Mouse (Mus musculus) gastrocnemius, adult 2 months (tissue): ENCODE data around the gene 4930568D16Rik. TPM values are rescaled to one million over a fixed set of nuclear protein-coding genes. Genes with fewer than 3 reads are reported as not detected.

Experiments used
- DNase-seq: peaks from one replicate; pipeline ENCODE4 v3.0.0; 2022
- H3K27ac ChIP-seq: fragments of 200-600 bp; 2 replicates; pipeline ENCODE4 v1.8.1; 2022; ENCODE audit warnings: mild to moderate bottlenecking
- H3K4me3 ChIP-seq: fragments of 200-600 bp; 2 replicates; pipeline ENCODE4 v1.8.1; 2022; ENCODE audit warnings: mild to moderate bottlenecking, moderate library complexity
- CTCF ChIP-seq: fragments of 200-600 bp; IDR thresholded peaks from 2 replicates; pipeline ENCODE4 v1.8.1; 2022; ENCODE audit warnings: antibody characterized with exemption, mild to moderate bottlenecking, moderate library complexity
- intact Hi-C: fragments of 180-260 bp; cut with DNase I; formaldehyde crosslinking; loops from one replicate; pipeline ENCODE4 v1.15.1; 2025
- total RNA-seq, 2 experiments: library from RNA; stranded (reverse); gene quantifications; 2 replicates each; pipeline ENCODE4 v1.2.3; 2021

The 4930568D16Rik gene
- total RNA-seq, 2 experiments from 2014 or later, result not detected

GRCm38 (mm10) chr2:35397590-35398173 is 30.2 kb upstream of the 4930568D16Rik start:
- intact Hi-C loops, result loop anchor here (1.0 to 2.0 kb wide), 2 partner anchors 49 to 99 kb away; no protein-coding TSS in a partner anchor
- DNase-seq, result peak; percentile 72
- Histone ChIP-seq H3K4me3 (peak overlapping the region; percentile 34; the same call in 1 of the 2 replicates), H3K27ac (peak overlapping the region; percentile 52; the same call in 1 of the 2 replicates)
- no peak; the same call in 1 of the 2 replicates for TF ChIP-seq CTCF

DNA sequence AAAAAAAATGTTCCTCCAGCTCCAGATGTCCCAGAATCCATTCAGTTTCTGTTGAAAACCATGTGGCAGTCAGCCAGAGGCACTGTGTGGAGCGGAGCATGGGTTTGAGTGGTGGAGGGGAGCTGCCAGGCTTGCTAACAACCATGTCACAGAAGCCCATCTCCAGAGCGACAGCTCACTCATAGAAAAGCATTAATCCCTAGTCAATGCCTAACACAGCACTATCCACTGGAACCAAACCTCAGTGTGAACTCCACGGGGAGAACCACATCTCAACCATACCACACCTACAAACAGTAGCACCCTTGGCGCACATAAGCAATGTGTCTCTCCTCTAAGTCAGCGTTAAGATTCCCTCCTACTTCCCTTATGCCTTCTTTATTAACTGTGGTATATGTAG is 29.6 kb upstream of the 4930568D16Rik start, which contains the start of gene 4930402F06Rik:
Gene 4930402F06Rik (minus strand): TSS at position 80 of the 400 bp plus-strand sequence.
- no peak for TF ChIP-seq CTCF
- H3K27ac ChIP-seq, result peak within 1 kb of the TSS; percentile 52; the same call in 1 of the 2 replicates

DNA sequence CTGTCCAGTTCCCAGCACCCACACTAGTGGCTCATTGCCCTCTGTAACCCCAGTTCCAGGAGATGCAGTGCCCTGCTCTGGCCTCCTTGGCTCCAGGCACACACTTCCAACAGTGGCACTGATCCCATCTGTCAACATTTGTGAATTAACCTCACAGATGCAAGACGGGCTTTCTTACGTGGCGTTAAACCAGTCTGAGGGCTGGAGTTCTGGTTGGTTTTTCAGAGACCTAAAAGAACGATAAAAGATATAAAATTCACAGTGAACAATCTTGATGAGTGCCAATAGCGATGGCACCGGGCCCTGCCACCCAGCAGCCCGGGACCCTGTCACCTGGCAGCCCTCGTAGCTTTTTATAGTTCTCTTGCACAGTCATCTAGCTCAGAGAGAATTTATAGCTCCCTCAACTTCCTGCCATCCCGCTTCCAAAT is 17.9 kb upstream of the 4930568D16Rik start:
- no peak for TF ChIP-seq CTCF
- intact Hi-C loops, result no loop called here
- DNase-seq, result peak; percentile 79
- H3K4me3 ChIP-seq, result peak overlapping the region; percentile 37
- peak overlapping the region; percentile 78 for H3K27ac ChIP-seq

More for the DNA sequence above, 29.6 kb upstream of the 4930568D16Rik start, which contains the start of gene 4930402F06Rik:
- peak within 1 kb of the TSS; percentile 34; the same call in 1 of the 2 replicates for H3K4me3 ChIP-seq
- DNase-seq, result no peak
- intact Hi-C loops, result loop anchor here (1.0 to 2.0 kb wide), 2 partner anchors 48 to 99 kb away; no protein-coding TSS in a partner anchor

GRCm38 (mm10) chr2:35379306-35379705 is 11.8 kb upstream of the 4930568D16Rik start:
- no peak overlapping the region for H3K27ac ChIP-seq
- DNase-seq, result no peak
- no peak overlapping the region for H3K4me3 ChIP-seq
- TF ChIP-seq CTCF, result no peak
- intact Hi-C loops, result no loop called here

GRCm38 (mm10) chr2:35377600-35377999 is 10.1 kb upstream of the 4930568D16Rik start:
- no peak for TF ChIP-seq CTCF
- intact Hi-C loops, result no loop called here
- no peak overlapping the region for H3K27ac ChIP-seq
- no peak for DNase-seq
- no peak overlapping the region for H3K4me3 ChIP-seq

GRCm38 (mm10) chr2:35373003-35373402 is 5.5 kb upstream of the 4930568D16Rik start:
- no peak overlapping the region for H3K27ac ChIP-seq
- DNase-seq, result no peak
- peak; percentile 63 for TF ChIP-seq CTCF
- intact Hi-C loops, result no loop called here
- H3K4me3 ChIP-seq, result no peak overlapping the region

DNA sequence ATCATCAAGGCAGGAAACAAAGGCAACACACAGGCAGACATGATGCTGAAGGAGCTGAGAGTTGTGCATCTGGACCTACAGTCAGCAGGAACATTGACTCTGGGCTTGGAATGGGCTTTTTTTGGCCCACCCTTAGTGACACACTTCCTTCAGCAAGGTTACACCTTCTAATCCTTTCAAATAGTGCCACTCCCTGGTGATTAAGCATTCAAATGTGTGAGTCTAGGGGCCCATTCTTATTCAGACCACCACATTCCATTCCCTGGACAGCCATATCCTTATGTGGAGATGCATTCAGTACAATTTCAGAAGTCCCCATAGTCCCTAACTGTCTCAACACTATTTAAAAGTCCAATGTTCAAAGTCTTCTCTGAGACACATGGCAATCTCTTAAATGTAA is 3.2 kb upstream of the 4930568D16Rik start:
- DNase-seq, result no peak
- no peak overlapping the region for H3K27ac ChIP-seq
- no peak for TF ChIP-seq CTCF
- intact Hi-C loops, result no loop called here
- H3K4me3 ChIP-seq, result no peak overlapping the region

DNA sequence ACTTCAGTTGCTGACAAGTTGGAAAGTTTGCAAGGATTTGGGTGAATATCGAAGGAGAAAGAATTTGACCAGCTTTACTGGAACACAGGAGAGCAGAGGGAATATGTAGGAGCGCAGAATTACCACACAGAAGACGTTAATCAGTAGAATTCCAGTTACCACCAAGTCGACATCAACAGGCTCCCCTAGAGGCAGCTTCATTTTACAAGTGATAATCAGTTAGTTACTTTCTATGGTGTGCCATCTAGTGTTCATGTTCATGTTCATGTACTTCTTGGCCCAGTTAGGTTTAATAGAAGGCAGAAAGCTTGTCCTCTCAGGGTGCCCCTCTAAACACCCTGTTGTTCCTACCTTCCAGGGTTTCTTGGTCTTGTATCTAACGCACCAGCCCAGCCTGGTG is 18.3 kb downstream of the 4930568D16Rik start:
- no peak overlapping the region for H3K4me3 ChIP-seq
- intact Hi-C loops, result loop anchor here (1.0 to 2.0 kb wide), 2 partner anchors 48 to 51 kb away; partner anchors contain the start of gene 4930402F06Rik
- peak; percentile 75 for TF ChIP-seq CTCF
- H3K27ac ChIP-seq, result no peak overlapping the region
- DNase-seq, result no peak

GRCm38 (mm10) chr2:35345984-35346383 is 21.5 kb downstream of the 4930568D16Rik start:
- intact Hi-C loops, result no loop called here
- TF ChIP-seq CTCF, result no peak
- DNase-seq, result no peak
- Histone ChIP-seq H3K4me3 (no peak overlapping the region), H3K27ac (no peak overlapping the region)

DNA sequence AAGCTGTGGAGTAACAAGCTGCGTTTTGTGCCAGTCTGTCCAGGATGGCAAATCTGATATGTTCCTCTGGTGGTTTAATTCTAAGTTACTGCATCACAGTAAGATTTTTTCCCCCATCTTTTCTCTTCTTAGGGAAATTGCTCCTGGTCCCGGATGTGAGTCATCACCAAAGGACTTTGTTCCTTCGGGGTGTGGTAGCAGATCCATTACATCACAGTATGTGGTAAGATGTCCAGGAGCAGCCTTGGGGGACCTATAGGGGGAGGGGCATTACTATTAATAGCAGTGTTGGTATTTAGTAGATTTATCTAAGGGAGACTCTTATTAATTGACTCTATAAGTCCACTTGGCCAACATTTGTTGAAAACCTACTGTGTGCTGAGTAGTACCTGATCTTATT is 24.9 kb downstream of the 4930568D16Rik start:
- no peak for DNase-seq
- intact Hi-C loops, result no loop called here
- TF ChIP-seq CTCF, result no peak
- Histone ChIP-seq H3K27ac (peak overlapping the region; percentile 20; the same call in 1 of the 2 replicates), H3K4me3 (no peak overlapping the region)

GRCm38 (mm10) chr2:35338707-35339106 is 28.8 kb downstream of the 4930568D16Rik start:
- Histone ChIP-seq H3K4me3 (peak overlapping the region; percentile 28), H3K27ac (peak overlapping the region; percentile 96)
- no peak for TF ChIP-seq CTCF
- intact Hi-C loops, result no loop called here
- peak; percentile 75 for DNase-seq

- peak overlapping the region; percentile 93 for H3K4me3 ChIP-seq
- intact Hi-C loops, result no loop called here
- no peak for TF ChIP-seq CTCF
- no peak for DNase-seq
- peak overlapping the region; percentile 96 for H3K27ac ChIP-seq
These were observed 29.5 kb downstream of the 4930568D16Rik start for GRCm38 (mm10) chr2:35338036-35338435.

- peak; percentile 65 for DNase-seq
- Histone ChIP-seq H3K4me3 (peak overlapping the region; percentile 93), H3K27ac (peak overlapping the region; percentile 96)
- intact Hi-C loops, result no loop called here
- TF ChIP-seq CTCF, result no peak
These were observed 30.1 kb downstream of the 4930568D16Rik start for GRCm38 (mm10) chr2:35337419-35337818.
